Mouse (Mus musculus): ENCODE results near the gene Creb3l1. TPM values are rescaled to one million over a fixed set of nuclear protein-coding genes. Genes with fewer than 3 reads are reported as not detected.

Creb3l1 gene
- polyA plus RNA-seq, 1 experiment = 1.7 TPM

- TF ChIP-seq POLR2A (IDR thresholded peaks at IDR 0.05; ENCODE audit: borderline replicate concordance, control insufficient read depth, low read depth, low read length) (no peak), CTCF (IDR thresholded peaks at IDR 0.05; ENCODE audit: control insufficient read depth, insufficient read depth, low read length) (no peak)
- H3K4me3 ChIP-seq (replicated peaks; ENCODE audit: control insufficient read depth, low read depth, low read length) = no peak overlapping the region
- no peak overlapping the region for H3K27ac ChIP-seq (ENCODE audit: control insufficient read depth, insufficient read depth, low read depth, low read length, poor library complexity)
- H3K4me1 ChIP-seq (ENCODE audit: control insufficient read depth, insufficient read depth, low read length) = no peaks in the 10 kb centered on the region
- WGBS = 43% methylated on average over 3 of the region's 3 CpGs
Observed at GRCm38 (mm10) chr2:92016981-92017380, 7.3 kb downstream of the Creb3l1 start.

GRCm38 (mm10) chr2:92014891-92015290 is 9.4 kb downstream of the Creb3l1 start:
- Histone ChIP-seq H3K27ac (ENCODE audit: control insufficient read depth, insufficient read depth, low read depth, low read length, poor library complexity) (no peak overlapping the region), H3K4me3 (replicated peaks; ENCODE audit: control insufficient read depth, low read depth, low read length) (no peak overlapping the region), H3K4me1 (ENCODE audit: control insufficient read depth, insufficient read depth, low read length) (no peaks in the 10 kb centered on the region)
- WGBS = 79% methylated on average over 5 of the region's 5 CpGs
- TF ChIP-seq CTCF (IDR thresholded peaks at IDR 0.05; ENCODE audit: control insufficient read depth, insufficient read depth, low read length) (no peak), POLR2A (IDR thresholded peaks at IDR 0.05; ENCODE audit: borderline replicate concordance, control insufficient read depth, low read depth, low read length) (no peak)

DNA sequence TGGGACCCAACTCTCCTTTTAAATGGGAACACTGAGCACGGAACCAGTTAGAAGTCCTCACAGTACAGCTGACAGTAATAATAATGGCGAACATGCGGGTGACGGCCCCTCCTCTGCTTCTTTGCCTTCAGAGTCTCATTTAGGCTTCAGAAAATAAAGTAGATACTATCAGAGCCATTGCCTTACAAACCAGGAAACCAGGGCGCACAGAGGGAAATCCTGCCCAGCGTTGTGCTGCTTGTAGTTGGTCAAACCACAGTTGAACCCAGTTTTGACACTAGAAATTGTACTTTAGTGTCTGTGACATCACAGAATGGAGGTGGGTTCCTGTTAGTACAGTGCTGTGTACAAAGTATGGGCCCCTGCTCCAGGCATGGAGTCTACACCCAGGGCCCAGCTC is 10.1 kb downstream of the Creb3l1 start:
- Histone ChIP-seq H3K27ac (ENCODE audit: control insufficient read depth, insufficient read depth, low read depth, low read length, poor library complexity) (no peak overlapping the region), H3K4me3 (replicated peaks; ENCODE audit: control insufficient read depth, low read depth, low read length) (no peak overlapping the region), H3K4me1 (ENCODE audit: control insufficient read depth, insufficient read depth, low read length) (no peaks in the 10 kb centered on the region)
- WGBS = 19% methylated on average over 6 of the region's 6 CpGs
- TF ChIP-seq POLR2A (IDR thresholded peaks at IDR 0.05; ENCODE audit: borderline replicate concordance, control insufficient read depth, low read depth, low read length) (no peak), CTCF (IDR thresholded peaks at IDR 0.05; ENCODE audit: control insufficient read depth, insufficient read depth, low read length) (no peak)

- 76% methylated on average over 8 of the region's 8 CpGs for WGBS
- H3K4me3 ChIP-seq (replicated peaks; ENCODE audit: control insufficient read depth, low read depth, low read length) = no peak overlapping the region
- TF ChIP-seq POLR2A (IDR thresholded peaks at IDR 0.05; ENCODE audit: borderline replicate concordance, control insufficient read depth, low read depth, low read length) (no peak), CTCF (IDR thresholded peaks at IDR 0.05; ENCODE audit: control insufficient read depth, insufficient read depth, low read length) (no peak)
- H3K4me1 ChIP-seq (ENCODE audit: control insufficient read depth, insufficient read depth, low read length) = no peaks in the 10 kb centered on the region
- H3K27ac ChIP-seq (ENCODE audit: control insufficient read depth, insufficient read depth, low read depth, low read length, poor library complexity) = no peak overlapping the region
Observed at GRCm38 (mm10) chr2:92012768-92013445, 11.4 kb downstream of the Creb3l1 start.

DNA sequence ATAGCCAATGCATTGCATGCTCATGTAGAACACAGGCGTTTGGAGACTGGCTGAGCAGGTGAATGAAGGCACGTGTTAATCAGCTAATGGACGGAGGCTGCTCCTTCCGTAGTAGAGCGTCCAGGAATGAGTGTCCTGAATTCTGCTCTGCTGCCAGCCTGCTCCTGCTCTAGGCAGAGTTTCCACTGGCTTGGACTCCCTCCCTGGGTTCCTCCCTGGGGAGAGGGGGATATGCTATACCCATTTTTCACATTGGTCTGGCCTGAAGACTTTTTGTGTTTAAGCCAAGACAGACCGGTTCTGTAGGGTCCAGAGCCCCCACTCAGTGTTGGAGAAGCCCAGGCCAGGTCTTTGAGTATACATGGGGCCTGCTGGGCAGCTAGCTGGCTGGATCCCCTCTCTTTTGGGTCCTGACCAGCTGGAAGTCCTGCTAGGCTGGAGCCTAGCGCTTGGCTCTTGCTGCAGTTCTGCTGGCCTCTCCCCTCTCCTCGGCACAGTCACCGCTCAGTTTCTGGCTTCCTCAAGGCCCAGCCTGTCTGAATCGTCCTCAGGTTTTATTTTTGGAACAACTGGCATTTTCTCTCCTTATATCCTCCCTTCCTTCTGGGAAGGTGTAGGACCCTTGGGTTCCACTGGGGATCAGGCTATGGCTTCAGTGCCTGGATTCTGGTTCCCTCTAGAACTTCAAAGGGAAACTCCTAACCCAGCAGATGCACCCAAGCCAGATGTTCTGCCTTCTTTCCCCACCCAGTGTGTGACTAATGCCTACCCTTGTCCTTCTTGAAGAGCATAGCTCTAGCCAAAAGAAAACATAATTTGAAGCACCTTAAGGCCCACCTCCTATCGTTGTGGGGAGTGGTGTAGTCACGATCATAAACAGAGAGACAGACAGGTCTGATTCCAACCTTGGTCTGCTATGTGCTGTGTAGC is 12.6 kb downstream of the Creb3l1 start:
- H3K4me3 ChIP-seq (replicated peaks; ENCODE audit: control insufficient read depth, low read depth, low read length) = no peak overlapping the region
- H3K4me1 ChIP-seq (ENCODE audit: control insufficient read depth, insufficient read depth, low read length) = no peaks in the 10 kb centered on the region
- TF ChIP-seq CTCF (IDR thresholded peaks at IDR 0.05; ENCODE audit: control insufficient read depth, insufficient read depth, low read length) (no peak), POLR2A (IDR thresholded peaks at IDR 0.05; ENCODE audit: borderline replicate concordance, control insufficient read depth, low read depth, low read length) (no peak)
- 85% methylated on average over 12 of the region's 12 CpGs for WGBS
- H3K27ac ChIP-seq (ENCODE audit: control insufficient read depth, insufficient read depth, low read depth, low read length, poor library complexity) = no peak overlapping the region

DNA sequence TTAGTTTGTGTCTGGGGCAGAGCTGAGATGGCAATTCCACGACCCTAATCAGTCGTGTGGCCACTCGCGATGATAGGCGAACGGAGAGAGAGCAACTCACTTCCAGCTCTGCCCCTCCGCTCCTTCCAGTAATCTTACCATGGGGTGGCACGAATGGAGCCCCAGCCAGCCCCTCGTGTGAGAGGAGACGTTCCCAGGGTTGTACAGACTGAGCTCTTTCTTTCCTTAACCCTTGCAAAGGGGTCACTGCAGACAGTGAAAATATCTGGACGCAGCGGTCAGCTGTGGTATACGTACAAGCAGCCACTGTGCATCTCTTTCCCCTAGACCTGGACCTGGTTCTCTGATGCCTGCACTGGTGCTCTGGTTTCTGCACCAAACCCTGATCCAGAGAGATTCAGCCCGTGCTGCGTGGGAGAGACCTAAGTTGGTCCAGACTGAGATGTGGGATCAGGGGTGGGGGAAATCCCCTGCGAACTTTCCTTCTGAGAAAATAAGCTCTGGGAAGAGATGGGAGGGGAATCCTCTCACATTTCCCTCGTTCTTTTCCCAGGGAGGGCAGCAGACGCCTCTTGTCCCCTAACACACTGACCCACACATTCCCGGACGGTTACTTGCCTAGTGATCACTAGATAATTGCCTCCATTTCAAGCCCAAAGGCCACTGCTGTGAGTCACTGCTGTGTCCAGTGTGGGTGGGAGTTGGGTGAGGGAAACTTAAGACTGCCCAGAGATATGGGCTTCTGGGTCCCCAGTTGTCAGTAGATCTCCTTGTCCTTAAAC is 15.5 kb downstream of the Creb3l1 start:
- Histone ChIP-seq H3K4me3 (replicated peaks; ENCODE audit: control insufficient read depth, low read depth, low read length) (peak overlapping the region; percentile 72), H3K4me1 (ENCODE audit: control insufficient read depth, insufficient read depth, low read length) (no peaks in the 10 kb centered on the region), H3K27ac (ENCODE audit: control insufficient read depth, insufficient read depth, low read depth, low read length, poor library complexity) (no peak overlapping the region)
- WGBS = 13% methylated on average over 20 of the region's 20 CpGs
- TF ChIP-seq CTCF (IDR thresholded peaks at IDR 0.05; ENCODE audit: control insufficient read depth, insufficient read depth, low read length) = no peak
- TF ChIP-seq POLR2A (IDR thresholded peaks at IDR 0.05; ENCODE audit: borderline replicate concordance, control insufficient read depth, low read depth, low read length) = no peak

- peak overlapping the region; percentile 72 for H3K4me3 ChIP-seq (replicated peaks; ENCODE audit: control insufficient read depth, low read depth, low read length)
- H3K4me1 ChIP-seq (ENCODE audit: control insufficient read depth, insufficient read depth, low read length) = no peaks in the 10 kb centered on the region
- WGBS = under 1% methylated on average over 34 of the region's 34 CpGs
- H3K27ac ChIP-seq (ENCODE audit: control insufficient read depth, insufficient read depth, low read depth, low read length, poor library complexity) = no peak overlapping the region
- TF ChIP-seq CTCF (IDR thresholded peaks at IDR 0.05; ENCODE audit: control insufficient read depth, insufficient read depth, low read length) = no peak
- peak; percentile 24; the same call in 1 of the 2 replicates for TF ChIP-seq POLR2A (IDR thresholded peaks at IDR 0.05; ENCODE audit: borderline replicate concordance, control insufficient read depth, low read depth, low read length)
Observed at GRCm38 (mm10) chr2:92007933-92008622, 16.2 kb downstream of the Creb3l1 start.
